Mouse (Mus musculus) MEL (cell line): ENCODE results near the gene Gm9767.

ENCODE experiments used
- CTCF ChIP-seq, 3 experiments: IDR thresholded peaks in 2 of 3; conservative IDR thresholded peaks in 1 of 3; 2 replicates each; pipeline ENCODE4 v1.5.1; 2011 to 2012; ENCODE audit warnings: low read length in 3 of 3, low read depth in 2 of 3, mild to moderate bottlenecking in 2 of 3, improper control_type of control experiment in 1 of 3, inconsistent platforms in 1 of 3, mixed read lengths in 1 of 3, moderate library complexity in 1 of 3; ENCODE audit not compliant: control insufficient read depth in 1 of 3, insufficient read depth in 1 of 3, poor library complexity in 1 of 3, severe bottlenecking in 1 of 3
- GABPA ChIP-seq: IDR thresholded peaks from 2 replicates; pipeline ENCODE4 v1.6.1; 2012; ENCODE audit warnings: low read depth, mild to moderate bottlenecking, inconsistent platforms, low read length, improper control_type of control experiment, moderate library complexity
- MAFK ChIP-seq: IDR thresholded peaks from 2 replicates; pipeline ENCODE4 v1.6.1; 2011; ENCODE audit warnings: low read depth, mild to moderate bottlenecking, low read length, improper control_type of control experiment, borderline replicate concordance
- POLR2A ChIP-seq, 2 experiments: IDR thresholded peaks; 2 replicates each; pipeline ENCODE4 v1.6.1; 2011 to 2012; ENCODE audit warnings: low read length in 2 of 2, mild to moderate bottlenecking in 2 of 2, control low read depth in 1 of 2, improper control_type of control experiment in 1 of 2, low read depth in 1 of 2, moderate library complexity in 1 of 2; ENCODE audit not compliant: control insufficient read depth in 1 of 2, insufficient read depth in 1 of 2, poor library complexity in 1 of 2
- POLR2AphosphoS5 ChIP-seq: IDR thresholded peaks from 2 replicates; pipeline ENCODE4 v1.6.1; 2012; ENCODE audit warnings: low read depth, borderline replicate concordance, mild to moderate bottlenecking, inconsistent platforms, low read length, moderate library complexity, mixed read lengths

GRCm38 (mm10) chr10:26114409-26114808, 36.4 kb downstream of the Gm9767 start:
- TF ChIP-seq MAFK: no peak
- no peak for TF ChIP-seq POLR2AphosphoS5
- no peak for TF ChIP-seq CTCF (IDR thresholded peaks at IDR 0.05 in 2 of 3, conservative IDR thresholded peaks at IDR 0.05 in 1 of 3; ENCODE audit: control insufficient read depth in 1 of 3, insufficient read depth in 1 of 3, low read depth in 2 of 3, low read length in 3 of 3, poor library complexity in 1 of 3, severe bottlenecking in 1 of 3)
- TF ChIP-seq GABPA: no peak
- no peak for TF ChIP-seq POLR2A (IDR thresholded peaks at IDR 0.05; ENCODE audit: control insufficient read depth in 1 of 2, insufficient read depth in 1 of 2, low read depth in 1 of 2, low read length in 2 of 2, poor library complexity in 1 of 2)
